Mouse (Mus musculus) embryo, embryonic 9.5 days (tissue): ENCODE data around the gene AC170998.1.
A peak's percentile ranks its signal among the peaks of the same experiment; 100 is the strongest.

Source experiments
- DNase-seq: peaks from one replicate; pipeline ENCODE4 v3.0.0-alpha.2; 2017; ENCODE audit errors: extremely low spot score

AC170998.1 gene

GRCm38 (mm10) chr17:28725783-28726182, at the start of gene AC170998.1:
TSS of gene AC170998.1 (plus strand) at chr17:28726083.
- DNase-seq = no peak

- no peak for DNase-seq
Observed at GRCm38 (mm10) chr17:28682311-28683084, 43.4 kb upstream of the AC170998.1 start.

GRCm38 (mm10) chr17:28683601-28684000, 42.3 kb upstream of the AC170998.1 start:
- no peak for DNase-seq

- DNase-seq = no peak
Observed at GRCm38 (mm10) chr17:28684631-28685030, 41.3 kb upstream of the AC170998.1 start.

- no peak for DNase-seq
Observed at GRCm38 (mm10) chr17:28687354-28687753, 38.5 kb upstream of the AC170998.1 start.

GRCm38 (mm10) chr17:28689586-28690283, 36.1 kb upstream of the AC170998.1 start, which contains the start of gene Slc26a8:
TSS of gene Slc26a8 (minus strand) at chr17:28690233.
- DNase-seq = peak; percentile 39

GRCm38 (mm10) chr17:28690776-28691686, 34.9 kb upstream of the AC170998.1 start, which contains the start of gene Mapk14:
TSS of gene Mapk14 (plus strand) at chr17:28691329.
- peak; percentile 99 for DNase-seq

GRCm38 (mm10) chr17:28691687-28692340, 34.1 kb upstream of the AC170998.1 start:
- DNase-seq = peak; percentile 70

- DNase-seq = peak; percentile 38
Observed at GRCm38 (mm10) chr17:28692341-28692710, 33.6 kb upstream of the AC170998.1 start.

- no peak for DNase-seq
Observed at GRCm38 (mm10) chr17:28693086-28693485, 32.8 kb upstream of the AC170998.1 start.

- DNase-seq = no peak
Observed at GRCm38 (mm10) chr17:28694078-28694477, 31.8 kb upstream of the AC170998.1 start.

GRCm38 (mm10) chr17:28694832-28695231, 31.1 kb upstream of the AC170998.1 start:
- DNase-seq = no peak

GRCm38 (mm10) chr17:28696641-28697040, 29.2 kb upstream of the AC170998.1 start:
- no peak for DNase-seq

GRCm38 (mm10) chr17:28697290-28698195, 28.3 kb upstream of the AC170998.1 start:
- DNase-seq = no peak

GRCm38 (mm10) chr17:28698245-28698644, 27.6 kb upstream of the AC170998.1 start:
- no peak for DNase-seq

GRCm38 (mm10) chr17:28698672-28699071, 27.2 kb upstream of the AC170998.1 start:
- no peak for DNase-seq

GRCm38 (mm10) chr17:28699789-28700188, 26.1 kb upstream of the AC170998.1 start:
- no peak for DNase-seq

GRCm38 (mm10) chr17:28701171-28701570, 24.7 kb upstream of the AC170998.1 start:
- no peak for DNase-seq

GRCm38 (mm10) chr17:28701737-28702136, 24.1 kb upstream of the AC170998.1 start:
- DNase-seq = no peak

- no peak for DNase-seq
Observed at GRCm38 (mm10) chr17:28702646-28703045, 23.2 kb upstream of the AC170998.1 start.
